Mouse (Mus musculus) cerebellum, adult 2 months (tissue): Measurements from ENCODE around the gene Tubb4a. TPM values are rescaled to one million over a fixed set of nuclear protein-coding genes. Genes with fewer than 3 reads are reported as not detected.

Experiments
- DNase-seq, 2 experiments: peaks; one replicate each; pipeline ENCODE4 v3.0.0; 2021
- H3K27ac ChIP-seq: fragments of 200-500 bp; 2 replicates; pipeline ENCODE4 v1.5.1; 2012; ENCODE audit warnings: low read length, control low read depth, inconsistent platforms; ENCODE audit not compliant: insufficient read depth
- H3K27me3 ChIP-seq: fragments of 200-500 bp; 2 replicates; pipeline ENCODE4 v1.6.1; 2012; ENCODE audit warnings: inconsistent platforms, mild to moderate bottlenecking, low read length, moderate library complexity; ENCODE audit not compliant: control insufficient read depth, insufficient read depth
- H3K4me1 ChIP-seq: fragments of 200-500 bp; 2 replicates; pipeline ENCODE4 v1.6.1; 2011; ENCODE audit warnings: low read length; ENCODE audit not compliant: control insufficient read depth, insufficient read depth
- H3K4me3 ChIP-seq: fragments of 200-500 bp; replicated peaks from 2 replicates; pipeline ENCODE3; 2011; ENCODE audit warnings: mild to moderate bottlenecking, low read depth, low read length, control low read depth; ENCODE audit not compliant: insufficient read depth
- CTCF ChIP-seq: fragments of 200-500 bp; IDR thresholded peaks from 2 replicates; pipeline ENCODE4 v1.5.1; 2011; ENCODE audit warnings: low read depth, mild to moderate bottlenecking, control low read depth, low read length, moderate library complexity, borderline replicate concordance; ENCODE audit not compliant: insufficient read depth
- POLR2A ChIP-seq: fragments of 200-500 bp; IDR thresholded peaks from 2 replicates; pipeline ENCODE4 v1.6.1; 2011; ENCODE audit warnings: low read length, control low read depth, borderline replicate concordance; ENCODE audit not compliant: insufficient read depth
- WGBS: fragments of 180-500 bp; shearing (Covaris S2); methylation state at CpG from one replicate; pipeline ENCODE4 v1.1.7; 2018; 5-methylcytosine and 5-hydroxymethylcytosine counted together
- polyA plus RNA-seq: library from polyadenylated mRNA; depleted of rRNA; stranded (reverse); fragments of >200 nt; gene quantifications from 2 replicates; pipeline ENCODE4 v1.2.3, GENCODE M21; 2012

The Tubb4a gene
- polyA plus RNA-seq, 1 experiment, result 1,121 TPM

DNA sequence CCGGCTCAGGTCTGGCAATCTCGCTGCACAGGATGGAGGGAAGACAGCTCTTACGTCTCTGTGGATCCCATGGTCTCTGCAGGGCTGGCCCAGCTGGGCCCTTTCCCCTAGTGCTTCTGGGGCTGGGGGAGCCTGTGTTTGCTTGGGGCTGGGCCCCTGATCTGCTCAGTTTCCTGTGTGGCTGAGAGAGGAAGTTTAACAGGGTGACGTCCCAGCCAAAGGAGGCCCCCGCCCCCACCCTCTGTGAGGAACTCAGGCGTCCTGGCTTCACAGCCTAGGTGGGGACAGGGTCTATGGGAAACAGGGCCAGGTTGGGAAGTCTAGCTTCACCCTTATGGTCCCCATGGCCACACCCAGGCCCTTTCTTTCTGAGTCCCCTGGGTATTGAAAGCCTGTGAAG is 9.2 kb downstream of the Tubb4a start, which contains the start of gene Dennd1c:
TSS of gene Dennd1c (minus strand) at position 179 of the 400 bp plus-strand sequence.
- Histone ChIP-seq H3K27ac (no peak within 1 kb of the TSS), H3K27me3 (no peaks in the 10 kb centered on the region), H3K4me1 (peaks cover 23% of the 10 kb centered on the region), H3K4me3 (no peak within 1 kb of the TSS)
- DNase-seq, result no peak
- TF ChIP-seq POLR2A, result no peak
- no peak for TF ChIP-seq CTCF
- WGBS, result 52% methylated on average over 6 of the region's 6 CpGs

- no peak overlapping the region for H3K4me3 ChIP-seq
- TF ChIP-seq POLR2A, result no peak
- TF ChIP-seq CTCF, result no peak
- no peak for DNase-seq
- H3K4me1 ChIP-seq, result peaks cover 23% of the 10 kb centered on the region
- 78% methylated on average over 3 of the region's 3 CpGs for WGBS
- no peaks in the 10 kb centered on the region for H3K27me3 ChIP-seq
- H3K27ac ChIP-seq, result no peak overlapping the region
Observed at GRCm38 (mm10) chr17:57076916-57077315, 10.7 kb downstream of the Tubb4a start.

DNA sequence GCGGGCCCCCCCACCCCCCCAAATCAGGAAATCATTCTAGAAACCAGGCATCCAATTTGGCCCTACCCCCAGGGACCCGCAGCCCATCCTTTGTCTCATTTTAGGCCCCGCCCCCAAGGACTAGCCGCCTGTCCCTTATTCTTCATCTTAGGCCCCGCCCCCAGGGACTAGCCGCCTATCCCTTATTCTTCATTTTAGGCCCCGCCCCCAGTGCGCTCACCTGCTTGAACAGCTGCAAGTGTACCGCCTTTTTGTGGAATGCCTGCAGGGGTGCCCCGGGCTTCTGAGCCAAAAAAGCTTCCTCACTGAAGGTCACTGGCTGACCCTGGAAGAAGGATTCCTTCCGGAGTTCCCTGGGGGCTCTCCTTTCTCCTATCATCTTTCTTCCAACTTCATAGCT is 16.9 kb downstream of the Tubb4a start:
- DNase-seq, result no peak
- TF ChIP-seq POLR2A (no peak), CTCF (no peak)
- no peaks in the 10 kb centered on the region for H3K27me3 ChIP-seq
- no peaks in the 10 kb centered on the region; the same call in 1 of the 2 replicates for H3K4me1 ChIP-seq
- WGBS, result 15% methylated on average over 11 of the region's 11 CpGs
- H3K4me3 ChIP-seq, result no peak overlapping the region
- no peak overlapping the region for H3K27ac ChIP-seq

DNA sequence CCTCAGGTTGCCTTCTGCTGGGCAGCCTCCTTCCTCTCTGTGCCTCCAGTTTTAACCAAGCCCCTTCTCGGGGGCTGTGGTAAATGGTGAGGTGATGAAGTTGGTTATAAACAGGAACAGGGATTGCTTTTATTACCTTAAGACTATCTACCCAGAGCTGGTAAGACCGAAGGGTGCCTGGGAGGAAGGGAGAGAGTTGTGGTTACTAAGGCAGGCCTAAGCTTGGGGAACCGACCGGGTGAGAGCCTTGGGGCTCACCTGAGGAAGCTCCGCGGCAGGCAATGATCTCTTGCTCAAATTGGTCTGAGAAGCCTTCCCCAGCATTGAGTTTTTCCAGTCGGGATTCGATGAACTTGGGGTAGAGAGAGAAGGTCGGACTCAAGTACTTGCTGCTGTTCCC is 17.3 kb downstream of the Tubb4a start:
- Histone ChIP-seq H3K27ac (no peak overlapping the region), H3K4me1 (no peaks in the 10 kb centered on the region; the same call in 1 of the 2 replicates), H3K27me3 (no peaks in the 10 kb centered on the region), H3K4me3 (no peak overlapping the region)
- TF ChIP-seq CTCF (no peak), POLR2A (no peak)
- 27% methylated on average over 9 of the region's 9 CpGs for WGBS
- no peak for DNase-seq

- 66% methylated on average over 5 of the region's 5 CpGs for WGBS
- Histone ChIP-seq H3K27ac (no peak overlapping the region), H3K4me1 (peaks cover 3% of the 10 kb centered on the region; the same call in 1 of the 2 replicates), H3K27me3 (no peaks in the 10 kb centered on the region), H3K4me3 (no peak overlapping the region)
- no peak for DNase-seq
- TF ChIP-seq CTCF (no peak), POLR2A (no peak)
Observed at GRCm38 (mm10) chr17:57066908-57067307, 20.7 kb downstream of the Tubb4a start.

- 46% methylated on average over 8 of the region's 8 CpGs for WGBS
- TF ChIP-seq CTCF (no peak), POLR2A (no peak)
- Histone ChIP-seq H3K4me3 (no peak overlapping the region), H3K4me1 (peaks cover 9% of the 10 kb centered on the region), H3K27me3 (no peaks in the 10 kb centered on the region), H3K27ac (no peak overlapping the region)
- DNase-seq, result no peak
Observed at GRCm38 (mm10) chr17:57063031-57063430, 24.6 kb downstream of the Tubb4a start.

GRCm38 (mm10) chr17:57062548-57062947 is 25.0 kb downstream of the Tubb4a start:
- 5% methylated on average over 22 of the region's 22 CpGs for WGBS
- Histone ChIP-seq H3K4me1 (peaks cover 9% of the 10 kb centered on the region), H3K27me3 (no peaks in the 10 kb centered on the region), H3K4me3 (peak overlapping the region; percentile 48), H3K27ac (no peak overlapping the region)
- TF ChIP-seq CTCF (no peak), POLR2A (no peak)
- DNase-seq, result no peak

DNA sequence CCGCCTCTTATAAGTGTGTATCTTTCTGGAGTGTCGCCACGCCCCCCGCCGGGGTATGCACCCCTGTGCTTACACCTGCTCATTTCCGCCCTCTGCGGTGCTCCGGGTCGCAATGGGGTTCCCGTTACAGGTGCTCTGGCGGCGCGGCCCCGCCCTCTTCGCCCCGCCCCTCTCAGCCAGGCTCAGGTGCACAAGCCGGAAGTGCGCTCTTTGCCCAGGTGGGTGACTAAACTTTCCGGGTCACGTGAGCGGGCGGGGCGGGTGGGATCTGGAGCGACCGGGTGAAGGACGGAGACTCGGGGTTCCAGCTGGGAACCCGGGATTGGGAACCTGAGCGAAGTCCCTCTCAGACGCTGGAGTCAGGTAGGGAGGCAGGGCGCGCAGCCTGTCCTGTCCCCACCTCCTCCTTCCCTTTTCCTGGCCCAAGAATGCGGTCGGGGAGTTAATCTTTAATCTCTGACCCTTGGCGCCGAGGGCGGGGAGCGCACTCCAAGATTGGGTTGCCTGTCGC is 25.5 kb downstream of the Tubb4a start:
- Histone ChIP-seq H3K4me1 (peaks cover 9% of the 10 kb centered on the region), H3K4me3 (peak overlapping the region; percentile 48), H3K27me3 (no peaks in the 10 kb centered on the region), H3K27ac (no peak overlapping the region)
- peak; percentile 53 to 55 for DNase-seq
- WGBS, result under 1% methylated on average over 39 of the region's 39 CpGs
- no peak for TF ChIP-seq POLR2A
- TF ChIP-seq CTCF, result no peak

DNA sequence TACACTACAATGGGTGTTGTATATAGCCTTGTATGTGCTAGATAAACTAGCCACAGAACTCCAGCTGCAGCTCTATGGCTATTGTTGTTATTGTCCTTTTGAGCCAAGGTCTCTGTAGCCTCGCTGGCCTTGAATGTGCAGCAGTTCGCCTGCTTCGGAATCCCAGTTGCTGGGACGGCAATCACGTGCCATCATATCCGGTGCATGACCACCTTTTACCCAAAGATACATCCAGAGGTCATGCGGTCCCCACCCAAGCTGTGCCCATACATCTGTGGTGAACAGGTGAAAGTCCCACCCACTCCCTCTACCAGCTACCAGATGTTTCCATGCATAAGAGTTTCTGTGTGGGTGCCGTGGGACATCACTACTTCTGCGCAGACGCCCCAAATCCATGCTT is 26.5 kb downstream of the Tubb4a start:
- 46% methylated on average over 10 of the region's 10 CpGs for WGBS
- peak in 1 of 2 experiments; percentile 45 for DNase-seq
- Histone ChIP-seq H3K27me3 (no peaks in the 10 kb centered on the region), H3K4me1 (peaks cover 9% of the 10 kb centered on the region), H3K4me3 (peak overlapping the region; percentile 20), H3K27ac (no peak overlapping the region)
- TF ChIP-seq POLR2A (no peak), CTCF (no peak)
